Mouse (Mus musculus): ENCODE measurements at regions not wholly inside any gene's neighbourhood (a gene's known extent, or its start where the extent isn't known, plus 50 kb on each side); places are given as distances from the start of the nearest gene placed in this dataset.
A peak's percentile ranks its signal among the peaks of the same experiment; 100 is the strongest.

DNA sequence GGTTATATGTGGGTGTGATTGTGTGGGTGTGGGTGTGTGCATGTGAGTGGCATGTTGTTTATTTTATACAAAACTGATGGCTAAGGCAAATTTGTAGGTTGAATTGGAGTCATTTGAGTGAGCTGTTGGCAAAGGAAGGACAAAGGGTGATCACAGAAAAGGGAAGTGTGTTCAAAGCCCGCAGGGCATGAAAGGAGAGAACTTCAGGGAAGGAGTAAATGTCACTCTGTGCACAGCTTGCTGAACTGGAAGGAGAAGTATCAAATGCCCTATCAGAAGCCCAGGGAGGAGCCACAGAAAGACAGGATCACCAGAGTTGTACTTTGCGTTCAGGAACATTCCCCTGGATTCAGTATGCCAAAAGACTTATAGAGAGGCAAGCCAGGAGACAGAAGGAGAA, 122.3 kb upstream of the Tent5a start:
- no peak for DNase-seq

- no peak for DNase-seq
Measured at GRCm38 (mm10) chr9:85442761-85443505, 115.8 kb upstream of the Tent5a start.

- peak; percentile 12 for DNase-seq
Measured at GRCm38 (mm10) chr9:85439664-85440063, 112.5 kb upstream of the Tent5a start.

- DNase-seq: no peak
Measured at GRCm38 (mm10) chr9:85432220-85432619, 105.1 kb upstream of the Tent5a start.

GRCm38 (mm10) chr9:85426809-85427208, 99.7 kb upstream of the Tent5a start:
- DNase-seq: no peak

DNA sequence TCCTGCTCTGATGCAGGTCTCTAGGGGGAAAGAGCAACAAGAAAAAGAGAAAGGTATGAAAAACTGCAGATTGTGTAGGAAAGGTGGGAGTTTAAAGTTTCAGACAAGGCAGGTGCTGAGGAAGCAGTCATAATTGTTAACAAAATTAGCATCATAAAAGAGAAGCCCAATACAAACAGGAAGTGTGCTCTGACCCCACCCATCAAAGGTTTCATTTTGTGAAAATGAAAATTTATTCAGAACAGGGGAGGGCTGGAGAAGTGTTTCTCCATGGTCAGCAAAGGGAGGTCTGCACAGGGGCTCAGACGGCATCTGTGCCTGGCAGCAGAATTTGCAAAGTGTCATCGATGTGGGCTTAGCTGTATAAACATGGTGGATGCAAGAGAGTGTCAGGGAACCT, 96.8 kb upstream of the Tent5a start:
- no peak for DNase-seq

DNA sequence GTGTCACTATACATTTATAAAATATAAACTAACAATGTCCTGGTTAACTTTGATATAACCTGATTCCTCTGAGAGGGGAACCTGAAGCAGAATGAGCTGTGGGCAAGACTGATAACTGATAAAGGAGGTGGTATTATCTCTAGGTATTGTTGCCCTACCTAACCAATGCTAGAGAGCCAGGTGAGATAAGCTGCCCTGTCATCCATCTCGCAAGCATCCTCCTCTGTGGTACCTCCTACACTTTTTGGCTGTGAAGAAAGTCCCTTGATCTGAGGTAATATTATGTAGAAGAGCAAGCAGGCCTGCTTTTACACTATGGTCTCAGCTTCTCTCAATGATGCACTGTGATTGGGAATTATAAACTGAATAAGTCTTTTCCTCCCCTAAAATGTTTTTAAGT, 87.2 kb upstream of the Tent5a start:
- no peak for DNase-seq

- no peak for DNase-seq
Measured at GRCm38 (mm10) chr9:85413813-85414212, 86.7 kb upstream of the Tent5a start.

- peak; percentile 27 for DNase-seq
Measured at GRCm38 (mm10) chr9:85410643-85411296, 83.6 kb upstream of the Tent5a start.

DNA sequence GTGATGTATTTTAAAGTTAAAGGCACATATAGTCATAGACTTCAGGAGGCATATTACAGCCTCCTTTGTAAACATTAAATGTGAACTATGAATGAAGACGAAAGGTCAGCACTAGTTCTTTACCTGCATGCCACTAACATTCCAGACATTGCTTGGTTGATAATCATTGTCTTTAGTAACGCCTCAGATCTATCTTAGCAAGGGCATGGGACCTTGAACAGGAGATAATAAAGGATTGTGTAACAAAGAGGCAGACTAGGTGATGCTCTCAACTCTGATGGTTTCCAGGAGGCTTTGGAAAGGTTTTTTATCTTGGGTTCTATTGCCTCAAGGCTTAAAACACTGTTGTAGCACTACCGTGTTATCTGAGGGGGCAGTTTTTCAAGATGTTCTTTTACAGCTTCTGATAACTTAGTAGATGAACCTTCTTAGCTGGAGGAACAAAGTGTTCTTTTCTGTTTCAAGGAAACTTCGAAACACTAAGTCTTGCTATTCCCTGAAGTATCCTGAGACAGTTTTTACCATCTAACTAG, 82.9 kb upstream of the Tent5a start:
- DNase-seq: no peak

- DNase-seq: peak; percentile 48
Measured at GRCm38 (mm10) chr9:85408461-85408860, 81.3 kb upstream of the Tent5a start.

DNA sequence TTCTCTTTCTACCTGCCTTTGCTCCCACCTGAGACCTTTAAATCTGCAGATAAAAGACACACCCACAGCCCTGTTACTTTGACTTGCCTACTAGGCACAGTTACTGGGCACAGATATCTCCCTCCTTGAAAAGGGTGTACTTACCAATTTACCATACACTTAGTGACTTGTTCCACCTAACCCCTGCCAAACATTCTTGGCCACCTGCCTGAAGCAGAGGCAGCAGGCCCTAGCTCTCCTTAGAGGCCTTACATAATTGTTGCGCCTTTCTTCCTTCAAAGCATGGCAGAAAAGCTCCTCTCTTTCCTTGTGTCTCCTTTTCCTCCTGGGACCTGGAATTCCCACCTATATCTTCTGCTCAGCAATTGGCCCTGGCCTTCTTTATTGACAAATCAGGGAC, 80.4 kb upstream of the Tent5a start:
- no peak for DNase-seq

- DNase-seq: no peak
Measured at GRCm38 (mm10) chr9:85401736-85402135, 74.6 kb upstream of the Tent5a start.

DNA sequence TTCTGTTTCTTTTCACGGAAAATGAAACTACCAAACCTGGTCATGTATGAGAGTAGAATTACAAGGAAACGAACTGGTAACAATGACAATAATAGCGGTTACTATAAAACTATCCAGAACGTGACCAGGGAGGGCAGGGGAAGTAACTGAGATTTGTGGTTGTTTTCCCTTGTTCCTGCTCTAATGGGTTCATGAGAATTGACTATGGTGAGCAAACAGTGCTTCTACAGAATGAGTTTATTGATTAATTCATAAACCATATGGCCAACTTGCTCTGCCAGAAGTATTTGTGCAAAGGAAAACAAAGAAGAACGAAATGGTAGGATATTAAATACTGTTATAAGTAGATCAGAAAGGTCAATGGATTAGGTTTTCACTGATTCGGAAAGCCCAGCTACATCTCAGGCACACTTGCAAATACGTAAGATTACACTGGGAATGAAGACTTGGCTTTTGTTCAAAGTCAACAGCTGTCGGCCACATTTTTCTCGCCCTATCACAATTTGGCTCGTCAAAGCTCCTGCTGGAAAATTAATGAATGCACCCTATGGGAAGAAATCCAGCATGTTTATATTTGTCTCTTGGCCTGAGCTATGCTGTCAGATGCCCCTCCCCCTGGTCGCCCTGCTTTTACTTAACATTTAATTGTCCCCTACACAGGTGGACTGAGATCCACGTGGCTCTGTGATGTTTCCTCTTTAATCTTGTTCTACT, 73.6 kb upstream of the Tent5a start:
- peak; percentile 4 for DNase-seq

GRCm38 (mm10) chr9:85394975-85395374, 67.8 kb upstream of the Tent5a start:
- no peak for DNase-seq

DNA sequence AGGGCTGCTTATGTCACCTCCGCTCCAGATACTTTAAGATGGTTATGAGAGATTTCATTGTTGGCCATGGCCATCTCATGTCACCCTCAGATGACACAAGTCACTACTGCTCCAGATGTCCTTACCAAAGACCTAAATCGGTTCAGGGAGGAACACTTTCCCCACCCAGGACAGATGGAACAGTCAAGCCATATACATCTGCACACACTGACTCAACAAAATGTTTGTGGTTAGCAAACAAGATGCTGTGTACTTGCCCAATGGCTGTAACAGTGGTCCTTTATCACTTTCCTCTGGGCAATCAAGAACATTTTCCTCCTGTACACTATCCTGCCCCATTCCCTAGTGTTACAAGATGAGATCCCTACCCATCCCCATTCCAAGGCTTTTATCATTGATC, 64.1 kb upstream of the Tent5a start:
- DNase-seq: no peak

GRCm38 (mm10) chr9:85388775-85389393, 61.7 kb upstream of the Tent5a start:
- no peak for DNase-seq

DNA sequence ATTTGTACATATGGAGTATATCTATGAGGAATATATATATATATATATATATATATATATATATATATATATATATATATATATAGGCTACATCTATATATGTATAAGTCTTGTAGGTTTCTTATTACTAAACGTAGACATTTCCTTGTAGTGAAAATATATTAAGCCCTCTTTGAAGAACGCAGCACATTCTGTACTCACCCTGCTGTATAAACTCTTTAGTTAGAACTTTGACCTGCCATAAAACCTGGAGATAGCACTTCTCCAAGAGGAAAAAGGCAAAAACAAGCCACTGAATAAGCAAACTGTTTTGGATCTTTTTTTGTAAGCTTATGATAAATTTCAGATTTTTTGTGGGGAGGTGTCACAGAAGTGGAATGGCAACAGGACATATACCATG, 55.3 kb upstream of the Tent5a start:
- no peak for DNase-seq

DNA sequence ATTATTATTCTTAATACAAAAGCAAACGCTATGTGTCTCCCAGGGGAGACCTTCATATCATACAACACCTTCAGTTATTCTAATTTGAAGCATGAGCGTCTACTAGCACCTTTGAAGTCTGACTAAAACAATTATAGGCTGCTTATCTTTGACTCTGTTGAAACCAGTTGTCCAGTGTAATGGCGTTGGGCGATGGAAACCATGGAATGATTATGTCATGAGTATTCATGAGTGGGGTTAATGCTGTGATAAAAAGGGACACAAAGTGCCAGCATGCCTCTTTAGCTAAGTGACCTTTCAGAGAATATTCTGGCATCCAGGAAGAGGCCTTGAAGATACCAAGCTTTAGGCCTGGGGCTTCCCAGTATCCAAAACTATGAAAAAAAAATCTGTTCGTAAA, 53.6 kb upstream of the Tent5a start:
- no peak for DNase-seq

GRCm38 (mm10) chr9:85379135-85379534, 52.0 kb upstream of the Tent5a start:
- no peak for DNase-seq

Measured in embryo, embryonic 11 days (tissue).